Mouse (Mus musculus) kidney, adult 2 months (tissue): ENCODE measurements around the gene Crip3.

ENCODE experiments used
- CTCF ChIP-seq: fragments of 200-500 bp; conservative IDR thresholded peaks from 2 replicates; pipeline ENCODE4 v1.5.1; 2011; ENCODE audit warnings: low read depth, mild to moderate bottlenecking, control low read depth, low read length, moderate library complexity, mixed read lengths; ENCODE audit not compliant: insufficient read depth, insufficient read length
- POLR2A ChIP-seq: fragments of 200-500 bp; IDR thresholded peaks from one replicate; pipeline ENCODE4 v1.6.1; 2011; ENCODE audit warnings: low read depth, low read length, control low read depth

DNA sequence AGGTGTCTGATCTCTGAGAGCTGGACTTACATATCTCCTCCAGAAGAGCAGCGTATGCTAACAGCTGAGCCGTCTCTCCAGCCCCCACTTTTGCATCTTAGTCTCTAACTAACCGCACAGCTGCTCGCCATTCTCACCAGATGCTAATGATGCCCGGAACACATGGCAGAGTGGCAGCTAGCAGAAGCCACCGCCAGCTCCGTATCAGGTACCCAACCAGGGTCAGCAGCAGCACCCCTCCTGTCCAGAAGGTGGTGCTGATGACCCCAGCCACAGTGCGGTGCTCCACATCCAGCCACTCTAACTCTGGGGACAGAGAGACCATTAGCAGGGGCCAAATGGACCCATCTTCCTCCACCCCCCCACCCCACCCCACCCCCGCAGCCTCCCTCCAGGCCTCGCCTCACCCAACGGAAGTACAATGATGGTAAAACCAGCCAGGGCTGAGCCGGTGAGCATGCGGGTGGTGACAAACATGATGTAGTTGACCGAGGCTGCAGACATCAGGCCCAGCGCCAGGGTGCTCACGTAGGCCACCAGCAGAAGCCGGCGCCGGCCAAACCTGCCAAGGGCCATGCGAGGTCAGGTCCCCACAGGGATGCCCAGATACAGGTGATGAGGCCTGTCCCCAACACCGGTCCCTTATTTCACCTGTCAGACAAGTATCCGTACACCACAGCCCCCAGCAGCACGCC lies 8.1 kb downstream of the Crip3 start:
- peak; percentile 78 for TF ChIP-seq CTCF
- no peak for TF ChIP-seq POLR2A
